Mouse (Mus musculus) kidney, adult 9 months (tissue): Measurements from ENCODE around the gene Hoxa11.

Experiments used
- DNase-seq: peaks from one replicate; pipeline ENCODE4 v3.0.0; 2022

Hoxa11 gene

GRCm38 (mm10) chr6:52230516-52231165 is 15.0 kb downstream of the Hoxa11 start, which contains the start of gene Hoxa9:
Gene Hoxa9 (minus strand): TSS chr6:52231089.
- DNase-seq, result peak; percentile 68

- DNase-seq, result peak; percentile 90
These were observed 15.8 kb downstream of the Hoxa11 start for GRCm38 (mm10) chr6:52229558-52230416.

GRCm38 (mm10) chr6:52228475-52229465 is 16.8 kb downstream of the Hoxa11 start:
- DNase-seq, result peak; percentile 60

GRCm38 (mm10) chr6:52227470-52228222 is 18.0 kb downstream of the Hoxa11 start:
- DNase-seq, result peak; percentile 67

GRCm38 (mm10) chr6:52226569-52227257 is 18.9 kb downstream of the Hoxa11 start:
- DNase-seq, result peak; percentile 40

- DNase-seq, result peak; percentile 95
These were observed 19.7 kb downstream of the Hoxa11 start for GRCm38 (mm10) chr6:52225612-52226568.

- DNase-seq, result peak; percentile 44
These were observed 20.6 kb downstream of the Hoxa11 start for GRCm38 (mm10) chr6:52224895-52225611.

- DNase-seq, result peak; percentile 42
These were observed 21.5 kb downstream of the Hoxa11 start for GRCm38 (mm10) chr6:52223939-52224760.

GRCm38 (mm10) chr6:52222729-52223128 is 22.9 kb downstream of the Hoxa11 start:
- peak; percentile 37 for DNase-seq

GRCm38 (mm10) chr6:52221993-52222685 is 23.5 kb downstream of the Hoxa11 start:
- no peak for DNase-seq

- DNase-seq, result peak; percentile 97
These were observed 24.1 kb downstream of the Hoxa11 start, which contains the start of gene Hoxa7 for GRCm38 (mm10) chr6:52221337-52221992. Gene Hoxa7 (minus strand): TSS chr6:52221854.

- DNase-seq, result no peak
These were observed 24.7 kb downstream of the Hoxa11 start for GRCm38 (mm10) chr6:52220865-52221310.

GRCm38 (mm10) chr6:52220003-52220864 is 25.4 kb downstream of the Hoxa11 start:
- DNase-seq, result peak; percentile 75

- peak; percentile 54 for DNase-seq
These were observed 26.2 kb downstream of the Hoxa11 start for GRCm38 (mm10) chr6:52219234-52219942.

GRCm38 (mm10) chr6:52218643-52219215 is 26.9 kb downstream of the Hoxa11 start:
- peak; percentile 45 for DNase-seq
